ENCODE assay signal across 9 mouse cellular contexts in genomic region chrX:61723029-61723980, GRCm38 (mm10). TPM values are rescaled to one million over a fixed set of nuclear protein-coding genes. Genes with fewer than 3 reads are reported as not detected.
DNase-seq lines count a peak whose midpoint lies in the region; ATAC-seq and TF ChIP-seq lines count a peak whose summit lies in the region.
"Had no signal": no experiment of that assay in that cellular context is flagged by ENCODE, and none has a peak within 500 bp of the region (broad histone marks: within the 10 kb centered on the region; RNA-seq: fewer than 3 reads in every experiment).

No protein-coding gene starts in this region.

- WGBS in heart, embryonic 10.5 days = 25% methylated on average over 9 of the region's 9 CpGs
- WGBS in forebrain, embryonic 15.5 days = 55% methylated on average over 9 of the region's 9 CpGs
- 35% methylated on average over 8 of the region's 9 CpGs for WGBS in liver, postnatal 0 days (ENCODE audit: insufficient replicate concordance)

- peak; percentile 44; the same call in 1 of the 2 replicates for ATAC-seq in forebrain, embryonic 15.5 days (replicated peaks)
- peak; percentile 41 for ATAC-seq in liver, postnatal 0 days

- no peaks in the 10 kb centered on the region for H3K4me1 ChIP-seq in heart, embryonic 10.5 days
- H3K4me1 ChIP-seq in forebrain, embryonic 15.5 days = no peaks in the 10 kb centered on the region
- H3K4me1 ChIP-seq in liver, postnatal 0 days (ENCODE audit: insufficient read depth) = no peaks in the 10 kb centered on the region

- no peaks in the 10 kb centered on the region for H3K36me3 ChIP-seq in heart, embryonic 10.5 days
- H3K36me3 ChIP-seq in forebrain, embryonic 15.5 days = no peaks in the 10 kb centered on the region
- H3K36me3 ChIP-seq in liver, postnatal 0 days (replicated peaks; ENCODE audit: insufficient read depth, low read length) = no peaks in the 10 kb centered on the region

- no peaks in the 10 kb centered on the region for H3K9me3 ChIP-seq in heart, embryonic 10.5 days
- no peaks in the 10 kb centered on the region for H3K9me3 ChIP-seq in forebrain, embryonic 15.5 days
- H3K9me3 ChIP-seq in liver, postnatal 0 days (ENCODE audit: low read length) = no peaks in the 10 kb centered on the region

- intact Hi-C loops in heart, postnatal 25 days (cut with DNase I) = loop anchor here (5.0 kb wide), 1 partner anchor 41 kb away; no protein-coding TSS in a partner anchor

- TF ChIP-seq EP300 in liver, postnatal 0 days (IDR thresholded peaks at IDR 0.05; ENCODE audit: low read depth) = no peak

- peak overlapping the region; percentile 42; the same call in 1 of the 2 replicates for H3K27ac ChIP-seq in heart, embryonic 10.5 days
- H3K27ac ChIP-seq in forebrain, embryonic 15.5 days (replicated peaks) = no peak overlapping the region
- H3K27ac ChIP-seq in liver, postnatal 0 days (ENCODE audit: low read depth) = peak overlapping the region; percentile 39; the same call in 1 of the 2 replicates
- H3K27ac ChIP-seq: heart, adult 2 months had no signal

- no peak for TF ChIP-seq CTCF in liver, postnatal 0 days (IDR thresholded peaks at IDR 0.05; ENCODE audit: low read depth)

- peak overlapping the region; percentile 52 for H3K4me3 ChIP-seq in heart, embryonic 10.5 days
- H3K4me3 ChIP-seq in forebrain, embryonic 15.5 days = no peak overlapping the region
- H3K4me3 ChIP-seq in liver, postnatal 0 days (ENCODE audit: low read depth, low read length) = no peak overlapping the region
- H3K4me3 ChIP-seq: heart, adult 2 months had no signal

- no peak overlapping the region for H3K4me2 ChIP-seq in forebrain, embryonic 15.5 days (replicated peaks)
- H3K4me2 ChIP-seq in liver, postnatal 0 days (ENCODE audit: low read depth, low read length) = peak overlapping the region; percentile 38

- H3K9ac ChIP-seq in forebrain, embryonic 15.5 days (replicated peaks) = no peak overlapping the region
- no peak overlapping the region for H3K9ac ChIP-seq in liver, postnatal 0 days (replicated peaks)

- DNase-seq in heart, embryonic 10.5 days (ENCODE audit: low spot score) = peak; percentile 74
- DNase-seq in heart, postnatal 25 days (ENCODE audit: low spot score) = no peak
- DNase-seq in MEL-GATA-1-ER (ENCODE audit: extremely low read depth, low read depth) = peak; percentile 25
- DNase-seq in liver, postnatal 0 days = peak; percentile 12
- DNase-seq in Muller cell, postnatal 12 days (ENCODE audit: inconsistent ontology term) = no peak
- DNase-seq in ovary, postnatal 14 days (ENCODE audit: low spot score) = no peak
- no peak for DNase-seq in gastrocnemius, adult 8-10 months (ENCODE audit: low spot score in 2 of 2)

- no peaks in the 10 kb centered on the region for H3K27me3 ChIP-seq in heart, embryonic 10.5 days (ENCODE audit: insufficient read depth, poor library complexity, severe bottlenecking)
- no peaks in the 10 kb centered on the region for H3K27me3 ChIP-seq in forebrain, embryonic 15.5 days
- H3K27me3 ChIP-seq in liver, postnatal 0 days (ENCODE audit: insufficient read depth, low read length) = no peaks in the 10 kb centered on the region

RNA-seq across cellular contexts. Expression of gene Ldoc1, which starts 14.0 kb away (rescaled TPM):
- polyA plus RNA-seq in heart, embryonic 10.5 days (2016; fragmentation: Nextera tagmentation; extraction: Ambion mirVana) = 0.63 and 2.4 TPM in 2 replicates
- under 1 TPM in 1 of 2 experiments, not detected in 1; 0.18 TPM for total RNA-seq in heart, postnatal 25 days (2021)
- polyA plus RNA-seq in forebrain, embryonic 15.5 days (2015; fragmentation: Nextera tagmentation; extraction: Ambion mirVana) = 1.9 and 2.3 TPM in 2 replicates
- not detected in 2 replicates for polyA plus RNA-seq in liver, postnatal 0 days (2015; fragmentation: Nextera tagmentation; extraction: Ambion mirVana)
- not detected for total RNA-seq in gastrocnemius, adult 8-10 months (2022)
- total RNA-seq: heart, adult 2 months had no signal
- polyA plus RNA-seq: heart, adult 2 months had no signal

Comparison
In these comparisons a context has a peak if more than half of its experiments do, and no peak if none do; other contexts are left out.
1. DNase-seq: peak in heart, embryonic 10.5 days (single experiment), MEL-GATA-1-ER (single experiment) and liver, postnatal 0 days (single experiment); none in heart, postnatal 25 days (single experiment), Muller cell, postnatal 12 days (single experiment), ovary, postnatal 14 days (single experiment) and gastrocnemius, adult 8-10 months (0 of 2).